Mouse (Mus musculus): ENCODE results near the gene Tsr2.

The Tsr2 gene

GRCm38 (mm10) chrX:151096171-151097058 is at the start of gene Tsr2:
Tsr2 (minus strand) TSS chrX:151096543.
- peak; percentile 69 for DNase-seq

- no peak for DNase-seq
Measured at GRCm38 (mm10) chrX:151132785-151133184, 36.4 kb upstream of the Tsr2 start.

- DNase-seq = no peak
Measured at GRCm38 (mm10) chrX:151130493-151130892, 34.1 kb upstream of the Tsr2 start.

DNA sequence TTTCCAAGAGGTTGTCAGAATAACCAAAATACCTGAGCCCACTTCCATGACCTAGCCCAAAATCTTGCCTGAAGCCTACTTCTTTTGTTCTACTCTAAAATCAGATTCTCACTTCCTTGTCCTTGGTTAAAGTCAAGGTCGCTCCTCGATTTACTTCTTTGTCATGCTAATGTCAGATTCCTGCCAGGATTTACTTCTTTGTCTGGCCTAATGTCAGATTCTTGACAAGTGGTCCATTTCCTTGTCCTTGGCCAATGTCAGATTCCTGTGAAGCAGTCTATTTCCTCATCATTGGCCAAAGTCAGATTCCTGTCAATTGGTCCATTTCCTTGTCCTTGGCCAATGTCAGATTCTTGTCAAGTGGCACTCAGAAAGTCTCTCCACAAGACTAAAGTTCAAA is 27.6 kb upstream of the Tsr2 start:
- DNase-seq = no peak

- no peak for DNase-seq
Measured at GRCm38 (mm10) chrX:151117432-151117831, 21.1 kb upstream of the Tsr2 start.

GRCm38 (mm10) chrX:151116795-151117194 is 20.5 kb upstream of the Tsr2 start:
- peak; percentile 22 for DNase-seq

DNA sequence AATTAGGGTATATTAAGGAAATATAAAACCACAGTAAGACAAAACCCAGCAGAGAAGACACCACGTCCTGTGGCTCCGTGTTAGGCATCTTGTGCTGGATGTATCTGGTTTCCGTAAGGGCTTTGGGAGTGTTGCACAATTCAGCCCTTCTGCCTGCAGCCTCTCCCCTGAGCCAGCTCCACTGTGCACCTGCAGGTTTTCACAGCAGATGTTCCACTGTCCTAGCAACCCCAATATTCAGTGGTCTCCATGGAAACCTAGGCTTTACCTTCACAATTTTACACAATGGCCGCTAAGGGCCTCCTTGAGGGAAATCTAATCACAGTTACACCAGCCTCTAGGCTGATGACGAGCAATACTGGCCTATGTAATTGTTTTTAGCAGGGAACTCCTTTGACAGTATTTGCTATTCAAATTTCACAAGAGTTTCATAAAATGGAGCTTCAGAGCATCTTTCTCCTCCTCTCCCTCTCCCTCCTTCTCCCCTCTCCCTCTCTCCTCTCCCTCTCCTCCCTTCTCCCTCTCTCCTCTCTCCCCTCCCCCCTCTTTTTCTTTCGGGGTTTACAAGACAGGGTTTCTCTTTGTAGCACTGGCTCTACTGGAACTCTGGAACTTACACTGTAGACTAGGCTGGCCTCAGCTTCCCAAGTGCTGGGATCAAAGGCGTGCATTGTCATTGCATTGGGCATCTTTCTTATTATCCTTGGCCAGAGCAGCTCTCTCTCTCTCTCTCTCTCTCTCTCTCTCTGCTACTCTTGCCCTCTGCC is 11.1 kb upstream of the Tsr2 start:
- no peak for DNase-seq

- DNase-seq = no peak
Measured at GRCm38 (mm10) chrX:151087418-151087817, 8.9 kb downstream of the Tsr2 start.

GRCm38 (mm10) chrX:151085599-151085998 is 10.7 kb downstream of the Tsr2 start:
- DNase-seq = no peak

GRCm38 (mm10) chrX:151076941-151077485 is 19.3 kb downstream of the Tsr2 start:
- DNase-seq = no peak

GRCm38 (mm10) chrX:151076007-151076406 is 20.3 kb downstream of the Tsr2 start:
- DNase-seq = no peak

DNA sequence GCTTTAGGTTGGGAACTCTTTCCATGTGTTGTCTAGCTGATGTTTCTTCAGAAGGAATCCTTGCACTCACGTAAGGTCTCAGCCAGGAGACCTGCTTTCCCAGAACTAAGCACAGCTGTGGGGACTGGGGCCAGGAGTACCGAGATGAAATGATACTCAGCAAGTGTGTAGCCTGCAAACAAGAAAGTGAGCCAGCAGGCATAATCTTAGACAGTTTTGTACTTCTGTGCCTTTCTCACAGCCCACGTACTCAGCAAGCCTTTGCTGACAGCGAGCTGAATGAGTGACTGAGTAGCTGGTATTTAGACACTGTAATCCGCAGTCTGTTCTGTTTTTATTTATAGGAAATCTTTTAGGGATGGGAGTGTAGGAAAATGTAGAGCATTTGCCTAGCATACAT is 28.5 kb downstream of the Tsr2 start:
- DNase-seq = no peak

GRCm38 (mm10) chrX:151066071-151066666 is 30.2 kb downstream of the Tsr2 start:
- no peak for DNase-seq

- no peak for DNase-seq
Measured at GRCm38 (mm10) chrX:151061615-151062299, 34.6 kb downstream of the Tsr2 start.

DNA sequence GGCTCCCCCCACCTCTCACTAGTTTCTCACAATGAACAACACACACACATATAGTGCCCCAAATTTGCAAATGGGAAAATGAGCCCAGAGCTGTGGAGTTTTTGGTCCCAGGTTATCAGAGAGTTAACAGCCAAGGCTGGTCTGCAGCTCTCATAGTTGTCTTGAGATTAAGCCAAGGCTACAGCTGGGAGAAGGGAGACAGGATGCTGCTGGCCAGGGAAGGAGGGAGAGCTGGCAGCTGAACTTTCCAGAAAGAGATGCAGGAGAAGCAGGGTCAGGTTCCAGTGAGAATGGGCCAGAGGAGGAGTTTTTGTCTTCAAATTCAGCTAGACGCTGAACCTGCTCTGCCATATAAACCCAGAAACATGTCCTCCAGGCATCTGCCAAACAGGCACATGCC is 37.0 kb downstream of the Tsr2 start:
- no peak for DNase-seq

DNA sequence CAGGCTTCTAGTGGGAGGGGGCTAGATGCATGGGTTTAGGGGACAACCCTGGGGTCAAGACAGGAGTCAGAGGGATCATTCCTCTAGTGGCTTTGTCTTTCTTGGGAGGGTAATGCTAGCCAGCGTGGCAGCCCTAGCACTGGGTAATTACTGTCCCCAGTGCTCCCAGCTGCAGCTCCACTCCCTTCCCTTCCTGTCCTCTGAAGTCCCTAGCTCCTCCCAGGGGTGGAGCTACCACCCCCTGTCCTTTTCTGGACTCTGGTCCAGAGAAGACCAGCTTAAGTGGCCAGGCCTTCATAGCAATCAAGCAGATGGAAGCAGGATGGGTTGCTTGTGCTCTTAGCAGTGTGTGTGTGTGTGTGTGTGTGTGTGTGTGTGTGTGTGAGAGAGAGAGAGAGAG is 40.8 kb downstream of the Tsr2 start:
- DNase-seq = peak; percentile 6

GRCm38 (mm10) chrX:151054489-151054888 is 41.9 kb downstream of the Tsr2 start:
- no peak for DNase-seq

- peak; percentile 58 for DNase-seq
Measured at GRCm38 (mm10) chrX:151050337-151050736, 46.0 kb downstream of the Tsr2 start.

- DNase-seq = no peak
Measured at GRCm38 (mm10) chrX:151049661-151050215, 46.6 kb downstream of the Tsr2 start.

DNA sequence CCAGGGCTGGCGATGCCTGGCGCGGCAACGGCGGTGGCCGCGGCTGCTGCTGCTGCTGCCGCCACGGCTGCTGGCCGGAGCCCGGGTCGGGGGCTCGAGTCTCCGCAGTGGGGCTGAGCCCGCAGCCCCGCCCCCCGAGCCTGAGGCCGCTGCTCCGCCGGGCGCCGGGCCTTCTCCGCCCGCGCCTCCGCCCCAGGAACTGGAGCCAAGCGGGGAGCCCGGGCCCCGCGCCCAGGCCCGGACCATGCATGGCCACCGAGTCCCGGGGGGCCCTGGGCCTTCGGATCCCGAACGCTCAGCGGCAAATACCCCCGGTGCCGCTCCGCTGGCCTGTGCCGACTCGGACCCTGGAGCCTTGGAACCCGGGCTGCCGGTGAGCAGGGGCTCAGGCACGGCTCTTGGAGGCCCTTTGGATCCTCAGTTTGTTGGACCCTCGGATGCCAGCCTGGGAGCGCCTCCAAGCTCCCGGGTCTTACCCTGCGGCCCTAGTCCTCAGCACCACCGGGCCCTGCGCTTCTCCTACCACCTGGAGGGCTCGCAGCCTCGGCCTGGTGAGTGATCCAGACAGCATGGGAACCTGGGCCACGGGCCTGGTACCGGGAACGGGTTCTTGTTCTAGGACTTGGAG is 48.8 kb downstream of the Tsr2 start:
- DNase-seq = no peak

DNA sequence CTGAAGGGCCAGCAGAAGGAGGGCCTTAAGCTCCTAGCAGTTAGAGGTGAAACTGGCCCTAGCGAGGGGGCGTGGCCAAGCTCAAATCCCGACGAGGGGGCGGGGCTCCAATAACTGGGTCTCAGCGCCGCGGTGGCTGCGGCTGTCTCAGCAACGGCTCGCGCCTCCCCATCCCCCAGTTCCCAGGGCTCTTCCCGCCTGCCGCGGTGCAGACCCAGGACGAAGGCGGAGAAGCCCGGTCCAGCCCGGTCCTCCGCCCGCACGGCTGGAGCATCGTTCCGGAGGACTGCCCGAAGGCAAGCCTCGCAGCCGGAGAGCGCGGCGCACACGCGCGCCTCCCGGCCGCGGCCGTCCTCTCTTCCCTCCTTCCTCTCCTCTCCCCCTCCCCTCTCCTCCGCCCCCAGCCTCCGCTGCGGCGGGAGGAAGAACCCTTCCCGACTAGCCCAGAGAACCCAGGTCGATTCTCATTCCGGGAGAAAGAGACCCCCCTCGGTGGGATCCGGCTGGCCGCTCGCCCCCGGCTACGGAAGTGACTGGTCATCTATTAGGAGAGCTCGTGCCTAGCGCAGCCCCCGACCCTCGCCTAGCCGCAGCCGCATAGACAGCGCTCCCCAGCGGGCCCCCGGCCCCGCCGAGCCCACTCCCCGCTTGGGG is 49.4 kb downstream of the Tsr2 start:
- peak; percentile 77 for DNase-seq
